Mouse (Mus musculus): ENCODE measurements around the gene Gm11027. TPM values are rescaled to one million over a fixed set of nuclear protein-coding genes. Genes with fewer than 3 reads are reported as not detected.
"Not testable (repeated sequence)": the region's sequence is repeated elsewhere in the genome, so short reads cannot be mapped to it uniquely, and the experiment has no call there.

Gene Gm11027
- not detected in 2 replicates for polyA plus RNA-seq (2015; fragmentation: Nextera tagmentation; extraction: Ambion mirVana)

DNA sequence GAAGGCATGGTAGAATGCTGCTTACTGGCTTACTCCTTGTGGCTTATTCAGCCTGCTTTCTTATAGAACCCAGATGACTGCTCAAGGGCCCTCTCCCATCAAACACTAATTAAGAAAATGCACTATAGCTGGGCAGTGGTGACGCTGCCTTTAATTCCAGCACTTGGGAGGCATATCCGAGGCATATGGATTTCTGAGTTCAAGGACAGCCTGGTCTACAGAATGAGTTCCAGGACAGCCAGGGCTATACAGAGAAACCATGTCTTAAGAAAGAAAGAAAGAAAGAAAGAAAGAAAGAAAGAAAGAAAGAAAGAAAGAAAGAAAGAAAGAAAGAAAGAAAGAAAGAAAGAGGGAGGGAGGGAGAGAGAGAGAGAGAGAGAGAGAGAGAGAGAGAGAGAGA, at the start of gene Gm11027:
TSS of gene Gm11027 (plus strand) at position 301 of the 400 bp plus-strand sequence.
- H3K9ac ChIP-seq (ENCODE audit: low read length): not testable (repeated sequence)

DNA sequence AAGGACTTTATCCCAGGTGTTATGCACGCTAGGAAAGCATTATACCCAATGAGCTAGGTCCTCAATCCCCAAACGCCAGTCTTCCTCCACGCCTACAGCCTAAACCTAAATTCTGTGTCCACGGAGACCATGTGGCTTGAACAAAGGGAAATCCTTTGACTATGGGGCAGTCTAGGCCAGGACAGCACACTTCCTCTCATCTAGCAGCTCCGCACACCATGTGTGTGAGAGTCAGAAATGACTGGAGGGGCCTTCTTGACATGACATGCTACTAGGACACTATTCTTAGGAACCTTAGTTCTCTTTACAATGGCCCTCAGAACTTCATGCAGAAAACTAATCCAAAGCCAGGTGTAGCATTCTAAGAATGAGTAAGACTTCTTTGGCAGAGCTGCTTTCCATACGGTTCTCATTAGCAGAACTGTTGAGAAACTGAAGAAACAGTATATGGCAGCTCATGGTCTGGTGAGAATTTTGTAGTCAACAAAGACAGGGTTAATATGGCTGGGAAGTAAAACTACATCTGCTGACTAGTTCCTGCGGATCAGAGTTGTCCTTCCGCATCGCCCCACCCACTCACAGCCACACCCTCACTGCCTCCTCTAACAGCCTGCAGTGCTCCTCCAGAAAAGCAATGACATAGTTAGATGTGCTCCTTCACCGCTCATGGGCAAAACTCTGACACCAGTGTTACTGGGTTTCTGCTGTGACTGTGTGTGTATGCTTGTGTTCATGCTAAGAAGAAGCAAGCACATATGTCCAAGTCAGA, 48.7 kb upstream of the Gm11027 start:
- H3K27ac ChIP-seq (replicated peaks): no peak overlapping the region
- ATAC-seq (ENCODE audit: low FRiP score, low TSS enrichment) (no peak), DNase-seq (ENCODE audit: low spot score) (no peak)
- H3K9me3 ChIP-seq (ENCODE audit: control insufficient read depth, low read length): no peaks in the 10 kb centered on the region
- TF ChIP-seq EP300 (optimal IDR thresholded peaks at IDR 0.05) (no peak), CTCF (IDR thresholded peaks at IDR 0.05; ENCODE audit: low read depth) (no peak)
- H3K27me3 ChIP-seq (ENCODE audit: control insufficient read depth, insufficient read depth, low read length): no peaks in the 10 kb centered on the region
- H3K9ac ChIP-seq (ENCODE audit: low read length): no peak overlapping the region
- no peak overlapping the region for H3K4me3 ChIP-seq (ENCODE audit: low read depth, low read length)
- no peak overlapping the region for H3K4me2 ChIP-seq (replicated peaks; ENCODE audit: low read depth)
- H3K36me3 ChIP-seq (ENCODE audit: control insufficient read depth, insufficient read depth, low read length): peaks cover 7% of the 10 kb centered on the region
- H3K4me1 ChIP-seq (replicated peaks; ENCODE audit: control insufficient read depth, insufficient read depth): no peaks in the 10 kb centered on the region
- 83% methylated on average over 10 of the region's 10 CpGs for WGBS

More for the DNA sequence above, at the start of gene Gm11027:
- 0 out of 2 replicates have a peak within 1 kb of the TSS, but pooled peaks have one; percentile 13 for H3K27ac ChIP-seq (replicated peaks)
- 78% methylated on average over 2 of the region's 2 CpGs for WGBS
- not testable (repeated sequence) for H3K9me3 ChIP-seq (ENCODE audit: control insufficient read depth, low read length); ATAC-seq (ENCODE audit: low FRiP score, low TSS enrichment); H3K4me2 ChIP-seq (replicated peaks; ENCODE audit: low read depth); H3K36me3 ChIP-seq (ENCODE audit: control insufficient read depth, insufficient read depth, low read length); DNase-seq (ENCODE audit: low spot score); H3K4me3 ChIP-seq (ENCODE audit: low read depth, low read length); H3K4me1 ChIP-seq (replicated peaks; ENCODE audit: control insufficient read depth, insufficient read depth); H3K27me3 ChIP-seq (ENCODE audit: control insufficient read depth, insufficient read depth, low read length)

DNA sequence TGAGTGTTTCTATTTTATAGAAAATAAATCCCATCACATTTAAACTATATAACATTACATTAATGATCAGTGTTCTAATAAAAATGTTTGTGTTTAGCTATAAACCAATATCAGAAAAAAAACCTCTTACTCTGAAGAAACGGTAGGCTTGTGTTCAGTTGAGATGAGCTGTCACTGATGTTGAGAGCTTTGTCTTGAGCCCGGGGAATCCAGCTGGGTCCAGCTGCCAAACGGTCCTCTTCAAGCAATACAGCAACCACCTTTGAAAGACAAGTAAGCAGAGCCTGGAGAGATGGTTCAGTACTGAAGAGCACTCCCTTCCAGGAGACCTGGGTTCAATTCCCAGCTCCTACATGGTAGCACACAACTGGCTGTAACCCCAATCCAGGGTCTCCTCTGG, 45.7 kb upstream of the Gm11027 start:
- 60% methylated on average over 3 of the region's 3 CpGs for WGBS
- DNase-seq (ENCODE audit: low spot score) (no peak), ATAC-seq (ENCODE audit: low FRiP score, low TSS enrichment) (no peak)
- Histone ChIP-seq H3K4me2 (replicated peaks; ENCODE audit: low read depth) (no peak overlapping the region), H3K4me3 (ENCODE audit: low read depth, low read length) (no peak overlapping the region), H3K4me1 (replicated peaks; ENCODE audit: control insufficient read depth, insufficient read depth) (no peaks in the 10 kb centered on the region), H3K9ac (ENCODE audit: low read length) (no peak overlapping the region), H3K9me3 (ENCODE audit: control insufficient read depth, low read length) (no peaks in the 10 kb centered on the region), H3K27me3 (ENCODE audit: control insufficient read depth, insufficient read depth, low read length) (no peaks in the 10 kb centered on the region), H3K27ac (replicated peaks) (no peak overlapping the region), H3K36me3 (ENCODE audit: control insufficient read depth, insufficient read depth, low read length) (peaks cover 3% of the 10 kb centered on the region; the same call in 1 of the 2 replicates)
- TF ChIP-seq EP300 (optimal IDR thresholded peaks at IDR 0.05) (no peak), CTCF (IDR thresholded peaks at IDR 0.05; ENCODE audit: low read depth) (no peak)

DNA sequence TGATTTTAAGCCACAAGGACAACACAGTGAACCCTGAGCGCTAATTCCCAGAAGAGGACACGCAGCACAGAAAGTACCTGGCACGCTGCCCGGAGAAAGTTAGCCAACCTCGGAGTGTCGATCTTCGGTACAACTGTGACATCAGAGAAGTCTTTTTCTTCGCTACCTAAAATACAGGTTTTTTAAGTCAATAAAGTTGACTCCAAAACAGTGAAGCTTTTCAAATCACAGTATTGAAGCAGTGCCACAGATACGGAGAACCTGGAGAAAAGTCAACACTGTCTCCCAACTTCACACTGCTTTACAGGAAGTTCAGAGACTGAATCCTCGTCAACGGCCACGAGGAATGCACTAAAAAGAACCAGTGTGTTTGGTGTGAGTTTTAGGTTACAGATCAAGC, 43.6 kb upstream of the Gm11027 start:
- no peaks in the 10 kb centered on the region for H3K9me3 ChIP-seq (ENCODE audit: control insufficient read depth, low read length)
- H3K27ac ChIP-seq (replicated peaks): peak overlapping the region; percentile 41; the same call in 1 of the 2 replicates
- H3K27me3 ChIP-seq (ENCODE audit: control insufficient read depth, insufficient read depth, low read length): no peaks in the 10 kb centered on the region
- WGBS: 16% methylated on average over 12 of the region's 12 CpGs
- no peaks in the 10 kb centered on the region for H3K4me1 ChIP-seq (replicated peaks; ENCODE audit: control insufficient read depth, insufficient read depth)
- H3K4me3 ChIP-seq (ENCODE audit: low read depth, low read length): no peak overlapping the region
- 0 out of 2 replicates have a peak, but pooled peaks cover 3% of the 10 kb centered on the region for H3K36me3 ChIP-seq (ENCODE audit: control insufficient read depth, insufficient read depth, low read length)
- H3K9ac ChIP-seq (ENCODE audit: low read length): no peak overlapping the region
- TF ChIP-seq CTCF (IDR thresholded peaks at IDR 0.05; ENCODE audit: low read depth): no peak
- TF ChIP-seq EP300 (optimal IDR thresholded peaks at IDR 0.05): no peak
- DNase-seq (ENCODE audit: low spot score) (peak; percentile 87), ATAC-seq (ENCODE audit: low FRiP score, low TSS enrichment) (peak; percentile 80)
- H3K4me2 ChIP-seq (replicated peaks; ENCODE audit: low read depth): 0 out of 2 replicates have a peak overlapping the region, but pooled peaks have one; percentile 11

DNA sequence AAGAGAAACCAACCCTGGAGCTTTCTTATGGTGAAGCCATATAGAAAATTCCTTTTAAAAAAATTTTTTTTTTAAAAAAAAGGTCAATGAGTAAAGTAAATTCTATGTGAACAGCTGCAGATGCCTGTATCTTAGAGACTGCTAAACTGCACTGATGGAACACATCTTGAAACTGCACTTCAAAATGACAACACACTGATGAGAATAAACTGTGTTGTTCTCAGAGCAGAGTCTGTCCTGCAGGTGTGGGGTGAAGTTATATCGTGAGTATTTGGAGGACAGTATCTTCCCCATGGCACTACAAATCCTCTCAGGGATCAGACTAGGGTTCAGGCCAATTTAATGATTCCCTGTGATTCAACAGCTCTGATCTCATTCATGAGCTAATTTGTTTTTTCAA, 43.1 kb upstream of the Gm11027 start:
- no peaks in the 10 kb centered on the region for H3K27me3 ChIP-seq (ENCODE audit: control insufficient read depth, insufficient read depth, low read length)
- WGBS: 57% methylated on average over 1 of the region's 1 CpGs
- no peak overlapping the region for H3K4me3 ChIP-seq (ENCODE audit: low read depth, low read length)
- no peak for ATAC-seq (ENCODE audit: low FRiP score, low TSS enrichment)
- H3K36me3 ChIP-seq (ENCODE audit: control insufficient read depth, insufficient read depth, low read length): 0 out of 2 replicates have a peak, but pooled peaks cover 3% of the 10 kb centered on the region
- H3K4me1 ChIP-seq (replicated peaks; ENCODE audit: control insufficient read depth, insufficient read depth): no peaks in the 10 kb centered on the region
- no peak for TF ChIP-seq EP300 (optimal IDR thresholded peaks at IDR 0.05)
- DNase-seq (ENCODE audit: low spot score): no peak
- no peak overlapping the region for H3K4me2 ChIP-seq (replicated peaks; ENCODE audit: low read depth)
- no peaks in the 10 kb centered on the region for H3K9me3 ChIP-seq (ENCODE audit: control insufficient read depth, low read length)
- H3K9ac ChIP-seq (ENCODE audit: low read length): no peak overlapping the region
- H3K27ac ChIP-seq (replicated peaks): peak overlapping the region; percentile 41; the same call in 1 of the 2 replicates

DNA sequence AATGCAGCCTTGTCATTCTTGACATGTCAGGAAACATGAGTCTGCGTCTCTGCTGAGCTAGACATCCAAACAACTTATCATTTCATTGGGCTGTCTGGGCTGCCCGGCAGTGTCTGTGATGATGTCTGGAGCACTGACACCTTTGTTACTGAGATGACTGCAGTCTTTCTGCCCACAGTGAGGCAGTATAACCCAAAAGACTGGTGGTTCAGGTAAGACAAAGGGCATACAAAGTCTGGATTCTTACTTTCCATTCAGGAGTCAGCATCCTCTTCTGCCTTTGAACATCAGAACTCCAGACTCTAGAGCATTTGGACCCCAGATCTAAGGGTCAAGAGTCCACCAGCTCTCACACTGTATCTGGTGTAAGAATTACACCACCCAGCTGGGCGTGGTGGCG, 39.8 kb upstream of the Gm11027 start:
- H3K9me3 ChIP-seq (ENCODE audit: control insufficient read depth, low read length): no peaks in the 10 kb centered on the region
- ATAC-seq (ENCODE audit: low FRiP score, low TSS enrichment) (0 out of 2 replicates have a peak, but pooled peaks have one; percentile 45), DNase-seq (ENCODE audit: low spot score) (no peak)
- H3K4me2 ChIP-seq (replicated peaks; ENCODE audit: low read depth): no peak overlapping the region
- no peak overlapping the region for H3K27ac ChIP-seq (replicated peaks)
- no peak overlapping the region for H3K4me3 ChIP-seq (ENCODE audit: low read depth, low read length)
- 77% methylated on average over 4 of the region's 4 CpGs for WGBS
- no peaks in the 10 kb centered on the region for H3K27me3 ChIP-seq (ENCODE audit: control insufficient read depth, insufficient read depth, low read length)
- TF ChIP-seq CTCF (IDR thresholded peaks at IDR 0.05; ENCODE audit: low read depth) (peak; percentile 69), EP300 (optimal IDR thresholded peaks at IDR 0.05) (no peak)
- no peak overlapping the region for H3K9ac ChIP-seq (ENCODE audit: low read length)
- H3K36me3 ChIP-seq (ENCODE audit: control insufficient read depth, insufficient read depth, low read length): no peaks in the 10 kb centered on the region
- no peaks in the 10 kb centered on the region for H3K4me1 ChIP-seq (replicated peaks; ENCODE audit: control insufficient read depth, insufficient read depth)
